Mouse (Mus musculus): Measurements from ENCODE around the gene Pnma1. TPM values are rescaled to one million over a fixed set of nuclear protein-coding genes. Genes with fewer than 3 reads are reported as not detected.
A peak's percentile ranks its signal among the peaks of the same experiment; 100 is the strongest.

Pnma1 gene
- total RNA-seq, 2 experiments from 2014 or later = 0.65 to 0.73 TPM

- no peak for ATAC-seq (ENCODE audit: poor library complexity, severe bottlenecking)
Measured at GRCm38 (mm10) chr12:84155523-84155871, 7.2 kb upstream of the Pnma1 start.

- ATAC-seq (ENCODE audit: poor library complexity, severe bottlenecking) = no peak
Measured at GRCm38 (mm10) chr12:84154786-84155522, 6.7 kb upstream of the Pnma1 start.

GRCm38 (mm10) chr12:84153414-84153813, 5.1 kb upstream of the Pnma1 start:
- no peak for ATAC-seq (ENCODE audit: poor library complexity, severe bottlenecking)

- no peak for ATAC-seq (ENCODE audit: poor library complexity, severe bottlenecking)
Measured at GRCm38 (mm10) chr12:84152352-84153190, 4.3 kb upstream of the Pnma1 start.

GRCm38 (mm10) chr12:84151911-84152310, 3.6 kb upstream of the Pnma1 start:
- no peak for ATAC-seq (ENCODE audit: poor library complexity, severe bottlenecking)

GRCm38 (mm10) chr12:84150976-84151375, 2.7 kb upstream of the Pnma1 start:
- ATAC-seq (ENCODE audit: poor library complexity, severe bottlenecking) = no peak

GRCm38 (mm10) chr12:84149971-84150370, 1.7 kb upstream of the Pnma1 start:
- ATAC-seq (ENCODE audit: poor library complexity, severe bottlenecking) = no peak

- ATAC-seq (ENCODE audit: poor library complexity, severe bottlenecking) = no peak
Measured at GRCm38 (mm10) chr12:84148622-84149012, 328 bp upstream of the Pnma1 start.

GRCm38 (mm10) chr12:84142281-84143050, 5.8 kb downstream of the Pnma1 start:
- no peak for ATAC-seq (ENCODE audit: poor library complexity, severe bottlenecking)

GRCm38 (mm10) chr12:84141271-84141670, 7.0 kb downstream of the Pnma1 start:
- ATAC-seq (ENCODE audit: poor library complexity, severe bottlenecking) = no peak

- ATAC-seq (ENCODE audit: poor library complexity, severe bottlenecking) = no peak
Measured at GRCm38 (mm10) chr12:84140135-84140534, 8.2 kb downstream of the Pnma1 start.

GRCm38 (mm10) chr12:84137131-84137530, 11.2 kb downstream of the Pnma1 start:
- no peak for ATAC-seq (ENCODE audit: poor library complexity, severe bottlenecking)

- 0 out of 2 replicates have a peak, but pooled peaks have one; percentile 34 for ATAC-seq (ENCODE audit: poor library complexity, severe bottlenecking)
Measured at GRCm38 (mm10) chr12:84132265-84132664, 16.0 kb downstream of the Pnma1 start.

GRCm38 (mm10) chr12:84129931-84130330, 18.4 kb downstream of the Pnma1 start:
- ATAC-seq (ENCODE audit: poor library complexity, severe bottlenecking) = peak; percentile 96

- no peak for ATAC-seq (ENCODE audit: poor library complexity, severe bottlenecking)
Measured at GRCm38 (mm10) chr12:84128576-84128975, 19.7 kb downstream of the Pnma1 start.

- ATAC-seq (ENCODE audit: poor library complexity, severe bottlenecking) = no peak
Measured at GRCm38 (mm10) chr12:84126899-84127298, 21.4 kb downstream of the Pnma1 start.

- no peak for ATAC-seq (ENCODE audit: poor library complexity, severe bottlenecking)
Measured at GRCm38 (mm10) chr12:84125892-84126291, 22.4 kb downstream of the Pnma1 start.

GRCm38 (mm10) chr12:84119584-84119983, 28.7 kb downstream of the Pnma1 start:
- no peak for ATAC-seq (ENCODE audit: poor library complexity, severe bottlenecking)

- ATAC-seq (ENCODE audit: poor library complexity, severe bottlenecking) = peak; percentile 91
Measured at GRCm38 (mm10) chr12:84114153-84114994, 33.9 kb downstream of the Pnma1 start, which contains the start of gene Dnal1. TSS of gene Dnal1 (plus strand) at chr12:84114366.

GRCm38 (mm10) chr12:84113676-84114075, 34.6 kb downstream of the Pnma1 start:
- no peak for ATAC-seq (ENCODE audit: poor library complexity, severe bottlenecking)
